Mouse (Mus musculus): ENCODE data around the gene Prdm10. TPM values are rescaled to one million over a fixed set of nuclear protein-coding genes. Genes with fewer than 3 reads are reported as not detected.
A peak's percentile ranks its signal among the peaks of the same experiment; 100 is the strongest.

Prdm10 gene
- polyA plus RNA-seq, 1 experiment from 2014 or later = 9.7 TPM

DNA sequence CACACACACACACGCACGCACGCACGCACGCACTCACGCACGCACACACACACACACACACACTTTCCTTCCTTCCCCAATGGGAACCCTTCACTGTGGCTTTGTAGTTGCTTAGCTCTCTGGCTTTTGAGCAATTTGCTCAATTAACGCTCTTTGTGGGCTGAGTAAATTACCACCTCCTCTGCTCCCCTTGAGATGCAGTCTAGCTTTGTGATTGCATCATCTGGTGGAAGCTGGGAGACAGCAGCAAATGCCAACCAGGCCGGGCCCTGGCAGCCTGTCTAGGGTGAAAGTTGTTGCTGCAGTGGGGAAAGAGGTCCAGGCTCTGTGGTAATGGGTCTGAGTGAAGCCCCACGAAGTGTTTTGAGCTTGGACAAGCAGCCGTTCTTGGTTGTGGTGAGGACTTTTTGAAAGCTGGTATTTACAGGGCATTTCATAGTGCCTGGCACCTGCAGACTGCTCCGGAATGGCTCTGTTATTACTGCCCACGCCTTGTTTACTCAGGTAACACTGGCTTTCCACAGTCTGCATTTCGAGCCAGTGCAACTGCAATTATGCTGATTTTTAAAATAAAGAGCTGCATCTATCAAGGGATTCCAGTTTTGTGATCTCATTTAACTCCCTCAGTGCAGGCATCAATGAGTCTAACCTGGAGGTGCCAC is 10.0 kb downstream of the Prdm10 start:
- DNase-seq = no peak

GRCm38 (mm10) chr9:31291978-31292377 is 11.6 kb downstream of the Prdm10 start:
- DNase-seq (no peak), ATAC-seq (ENCODE audit: low FRiP score, low TSS enrichment) (no peak)
- 77% methylated on average over 4 of the region's 4 CpGs for WGBS
- Histone ChIP-seq H3K4me1 (ENCODE audit: control insufficient read depth, insufficient read depth, low read length) (no peaks in the 10 kb centered on the region; the same call in 1 of the 2 replicates), H3K27me3 (ENCODE audit: control insufficient read depth, insufficient read depth, low read length) (no peaks in the 10 kb centered on the region), H3K4me2 (ENCODE audit: low read length) (no peak overlapping the region), H3K9ac (replicated peaks; ENCODE audit: low read length) (no peak overlapping the region), H3K4me3 (replicated peaks; ENCODE audit: low read depth, low read length) (no peak overlapping the region), H3K27ac (replicated peaks; ENCODE audit: low read depth, low read length) (no peak overlapping the region), H3K36me3 (ENCODE audit: control insufficient read depth, insufficient read depth, low read length) (no peaks in the 10 kb centered on the region), H3K9me3 (ENCODE audit: control insufficient read depth, low read length) (no peaks in the 10 kb centered on the region)

More for the DNA sequence above, 10.0 kb downstream of the Prdm10 start:
- no peak overlapping the region for H3K27ac ChIP-seq (replicated peaks; ENCODE audit: low read depth, low read length)
- H3K36me3 ChIP-seq (ENCODE audit: control insufficient read depth, insufficient read depth, low read length) = no peaks in the 10 kb centered on the region
- H3K4me1 ChIP-seq (ENCODE audit: control insufficient read depth, insufficient read depth, low read length) = no peaks in the 10 kb centered on the region; the same call in 1 of the 2 replicates
- no peak overlapping the region for H3K9ac ChIP-seq (replicated peaks; ENCODE audit: low read length)
- no peak overlapping the region for H3K4me3 ChIP-seq (replicated peaks; ENCODE audit: low read depth, low read length)
- H3K9me3 ChIP-seq (ENCODE audit: control insufficient read depth, low read length) = no peaks in the 10 kb centered on the region
- no peak for ATAC-seq (ENCODE audit: low FRiP score, low TSS enrichment)
- no peak overlapping the region for H3K4me2 ChIP-seq (ENCODE audit: low read length)
- 83% methylated on average over 14 of the region's 14 CpGs for WGBS
- H3K27me3 ChIP-seq (ENCODE audit: control insufficient read depth, insufficient read depth, low read length) = no peaks in the 10 kb centered on the region

- no peaks in the 10 kb centered on the region for H3K9me3 ChIP-seq (ENCODE audit: control insufficient read depth, low read length)
- no peaks in the 10 kb centered on the region; the same call in 1 of the 2 replicates for H3K4me1 ChIP-seq (ENCODE audit: control insufficient read depth, insufficient read depth, low read length)
- no peak overlapping the region for H3K27ac ChIP-seq (replicated peaks; ENCODE audit: low read depth, low read length)
- DNase-seq = no peak
- no peaks in the 10 kb centered on the region for H3K36me3 ChIP-seq (ENCODE audit: control insufficient read depth, insufficient read depth, low read length)
- ATAC-seq (ENCODE audit: low FRiP score, low TSS enrichment) = no peak
- H3K4me3 ChIP-seq (replicated peaks; ENCODE audit: low read depth, low read length) = no peak overlapping the region
- H3K9ac ChIP-seq (replicated peaks; ENCODE audit: low read length) = no peak overlapping the region
- no peak overlapping the region for H3K4me2 ChIP-seq (ENCODE audit: low read length)
- H3K27me3 ChIP-seq (ENCODE audit: control insufficient read depth, insufficient read depth, low read length) = no peaks in the 10 kb centered on the region
- 83% methylated on average over 2 of the region's 2 CpGs for WGBS
Measured at GRCm38 (mm10) chr9:31293208-31293607, 12.9 kb downstream of the Prdm10 start.

DNA sequence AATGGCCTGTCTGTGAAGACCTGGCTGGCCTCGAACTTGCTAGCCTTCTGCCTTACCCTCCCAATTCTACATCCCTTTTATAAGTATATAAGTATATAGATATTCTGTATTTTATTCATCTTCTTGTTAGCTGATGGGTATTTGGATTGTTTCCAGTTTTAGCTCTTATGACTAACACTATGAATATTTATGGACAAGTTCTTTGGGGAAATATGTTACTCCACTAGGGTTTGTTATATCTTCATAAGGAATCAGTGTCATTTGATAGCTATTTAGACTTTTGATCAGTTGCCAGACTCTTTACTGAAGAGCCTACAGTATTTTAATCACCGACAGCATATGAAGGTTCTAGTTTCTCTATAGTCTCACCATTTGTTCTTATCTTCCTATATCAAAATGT is 15.0 kb downstream of the Prdm10 start:
- Histone ChIP-seq H3K27me3 (ENCODE audit: control insufficient read depth, insufficient read depth, low read length) (no peaks in the 10 kb centered on the region), H3K9ac (replicated peaks; ENCODE audit: low read length) (no peak overlapping the region), H3K9me3 (ENCODE audit: control insufficient read depth, low read length) (no peaks in the 10 kb centered on the region), H3K4me2 (ENCODE audit: low read length) (no peak overlapping the region), H3K36me3 (ENCODE audit: control insufficient read depth, insufficient read depth, low read length) (no peaks in the 10 kb centered on the region), H3K4me1 (ENCODE audit: control insufficient read depth, insufficient read depth, low read length) (no peaks in the 10 kb centered on the region; the same call in 1 of the 2 replicates), H3K27ac (replicated peaks; ENCODE audit: low read depth, low read length) (no peak overlapping the region), H3K4me3 (replicated peaks; ENCODE audit: low read depth, low read length) (no peak overlapping the region)
- 71% methylated on average over 2 of the region's 2 CpGs for WGBS
- ATAC-seq (ENCODE audit: low FRiP score, low TSS enrichment) (no peak), DNase-seq (no peak)

DNA sequence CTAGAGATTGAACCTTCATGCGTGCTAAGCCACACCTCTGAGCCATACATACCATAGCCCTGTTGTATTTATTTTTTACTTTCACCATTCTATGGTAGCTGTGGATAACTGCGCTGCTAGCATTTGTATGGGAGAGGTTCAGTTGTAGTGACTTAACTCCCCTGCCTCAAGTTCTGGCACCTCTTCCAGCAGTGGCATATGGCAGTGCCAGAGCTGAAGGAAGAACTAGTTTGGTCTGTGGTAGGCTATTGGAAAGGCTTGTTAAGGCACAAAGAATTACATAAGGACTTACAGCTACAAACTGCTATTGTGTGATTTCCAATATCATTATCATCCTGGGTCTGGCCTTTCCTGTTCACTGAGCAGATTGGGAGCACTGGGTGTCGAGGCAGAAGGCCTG is 16.0 kb downstream of the Prdm10 start:
- no peaks in the 10 kb centered on the region for H3K27me3 ChIP-seq (ENCODE audit: control insufficient read depth, insufficient read depth, low read length)
- no peaks in the 10 kb centered on the region for H3K36me3 ChIP-seq (ENCODE audit: control insufficient read depth, insufficient read depth, low read length)
- no peaks in the 10 kb centered on the region for H3K4me1 ChIP-seq (ENCODE audit: control insufficient read depth, insufficient read depth, low read length)
- H3K4me3 ChIP-seq (replicated peaks; ENCODE audit: low read depth, low read length) = no peak overlapping the region
- no peak for ATAC-seq (ENCODE audit: low FRiP score, low TSS enrichment)
- H3K9ac ChIP-seq (replicated peaks; ENCODE audit: low read length) = no peak overlapping the region
- H3K4me2 ChIP-seq (ENCODE audit: low read length) = no peak overlapping the region
- 91% methylated on average over 3 of the region's 3 CpGs for WGBS
- no peaks in the 10 kb centered on the region for H3K9me3 ChIP-seq (ENCODE audit: control insufficient read depth, low read length)
- no peak for DNase-seq
- H3K27ac ChIP-seq (replicated peaks; ENCODE audit: low read depth, low read length) = no peak overlapping the region

GRCm38 (mm10) chr9:31298751-31299150 is 18.4 kb downstream of the Prdm10 start:
- H3K4me1 ChIP-seq (ENCODE audit: control insufficient read depth, insufficient read depth, low read length) = no peaks in the 10 kb centered on the region
- H3K4me3 ChIP-seq (replicated peaks; ENCODE audit: low read depth, low read length) = no peak overlapping the region
- no peak for DNase-seq
- H3K4me2 ChIP-seq (ENCODE audit: low read length) = no peak overlapping the region
- no peak overlapping the region for H3K9ac ChIP-seq (replicated peaks; ENCODE audit: low read length)
- no peaks in the 10 kb centered on the region for H3K27me3 ChIP-seq (ENCODE audit: control insufficient read depth, insufficient read depth, low read length)
- no peak overlapping the region for H3K27ac ChIP-seq (replicated peaks; ENCODE audit: low read depth, low read length)
- ATAC-seq (ENCODE audit: low FRiP score, low TSS enrichment) = no peak
- 75% methylated on average over 6 of the region's 6 CpGs for WGBS
- no peaks in the 10 kb centered on the region for H3K36me3 ChIP-seq (ENCODE audit: control insufficient read depth, insufficient read depth, low read length)
- H3K9me3 ChIP-seq (ENCODE audit: control insufficient read depth, low read length) = no peaks in the 10 kb centered on the region

- H3K36me3 ChIP-seq (ENCODE audit: control insufficient read depth, insufficient read depth, low read length) = no peaks in the 10 kb centered on the region
- WGBS = 92% methylated on average over 5 of the region's 5 CpGs
- H3K4me1 ChIP-seq (ENCODE audit: control insufficient read depth, insufficient read depth, low read length) = no peaks in the 10 kb centered on the region
- H3K27me3 ChIP-seq (ENCODE audit: control insufficient read depth, insufficient read depth, low read length) = no peaks in the 10 kb centered on the region
- H3K9me3 ChIP-seq (ENCODE audit: control insufficient read depth, low read length) = no peaks in the 10 kb centered on the region
- no peak overlapping the region for H3K9ac ChIP-seq (replicated peaks; ENCODE audit: low read length)
- H3K27ac ChIP-seq (replicated peaks; ENCODE audit: low read depth, low read length) = no peak overlapping the region
- H3K4me3 ChIP-seq (replicated peaks; ENCODE audit: low read depth, low read length) = no peak overlapping the region
- no peak overlapping the region for H3K4me2 ChIP-seq (ENCODE audit: low read length)
- ATAC-seq (ENCODE audit: low FRiP score, low TSS enrichment) (no peak), DNase-seq (no peak)
Measured at GRCm38 (mm10) chr9:31300525-31300924, 20.2 kb downstream of the Prdm10 start.

DNA sequence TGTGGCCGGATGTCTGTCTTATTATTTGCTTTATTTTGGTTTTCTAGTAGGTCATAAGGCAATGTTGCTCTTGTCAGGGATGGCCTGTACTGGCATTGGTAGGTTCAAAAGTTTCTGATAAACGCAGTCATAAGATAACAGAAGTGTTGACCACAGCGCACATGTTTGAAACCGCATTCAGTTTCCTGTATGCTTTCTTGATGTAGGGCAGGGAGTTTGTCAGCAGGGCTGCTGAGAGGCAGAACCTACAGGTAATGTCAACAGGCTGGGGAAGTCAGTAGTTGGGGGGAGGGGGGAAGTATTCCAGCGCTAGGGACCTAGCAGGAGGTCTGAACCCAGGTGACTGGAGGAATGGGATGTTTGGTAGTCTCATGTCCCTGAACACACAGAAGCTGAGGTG is 20.8 kb downstream of the Prdm10 start:
- ATAC-seq (ENCODE audit: low FRiP score, low TSS enrichment) (no peak), DNase-seq (no peak)
- no peak overlapping the region for H3K4me2 ChIP-seq (ENCODE audit: low read length)

More for the DNA sequence above, 20.8 kb downstream of the Prdm10 start:
- no peak overlapping the region for H3K4me3 ChIP-seq (replicated peaks; ENCODE audit: low read depth, low read length)
- no peaks in the 10 kb centered on the region for H3K9me3 ChIP-seq (ENCODE audit: control insufficient read depth, low read length)
- WGBS = 85% methylated on average over 5 of the region's 5 CpGs
- H3K27me3 ChIP-seq (ENCODE audit: control insufficient read depth, insufficient read depth, low read length) = no peaks in the 10 kb centered on the region
- no peaks in the 10 kb centered on the region for H3K36me3 ChIP-seq (ENCODE audit: control insufficient read depth, insufficient read depth, low read length)
- H3K27ac ChIP-seq (replicated peaks; ENCODE audit: low read depth, low read length) = 0 out of 2 replicates have a peak overlapping the region, but pooled peaks have one; percentile 37
- H3K9ac ChIP-seq (replicated peaks; ENCODE audit: low read length) = no peak overlapping the region
- no peaks in the 10 kb centered on the region for H3K4me1 ChIP-seq (ENCODE audit: control insufficient read depth, insufficient read depth, low read length)
